Mouse (Mus musculus): ENCODE data around the gene Nup62. TPM values are rescaled to one million over a fixed set of nuclear protein-coding genes. Genes with fewer than 3 reads are reported as not detected.

Gene Nup62
- polyA plus RNA-seq (2014; fragmentation: Nextera tagmentation; extraction: Ambion mirVana) = 25.4 and 30.0 TPM in 2 replicates

GRCm38 (mm10) chr7:44815721-44816469 is at the start of gene Nup62, which contains the start of gene Il4i1:
Gene Nup62, plus strand, starts transcription at chr7:44816088.
Gene Il4i1, plus strand, starts transcription at chr7:44816387.
- ATAC-seq (ENCODE audit: low FRiP score) (peak; percentile 93), DNase-seq (ENCODE audit: low spot score) (peak; percentile 99)
- H3K9ac ChIP-seq = peak within 1 kb of the TSS; percentile 80
- WGBS = under 1% methylated on average over 53 of the region's 62 CpGs
- peak within 1 kb of the TSS; percentile 67 for H3K4me2 ChIP-seq (replicated peaks)
- no peaks in the 10 kb centered on the region for H3K27me3 ChIP-seq (ENCODE audit: control insufficient read depth, insufficient read depth, low read length)
- H3K4me1 ChIP-seq (replicated peaks; ENCODE audit: control insufficient read depth, insufficient read depth, low read length) = peaks cover 36% of the 10 kb centered on the region
- H3K4me3 ChIP-seq (replicated peaks; ENCODE audit: low read length) = peak within 1 kb of the TSS; percentile 83
- H3K36me3 ChIP-seq (replicated peaks; ENCODE audit: control insufficient read depth, insufficient read depth) = no peaks in the 10 kb centered on the region
- no peaks in the 10 kb centered on the region for H3K9me3 ChIP-seq (ENCODE audit: control insufficient read depth, low read length)
- peak within 1 kb of the TSS; percentile 90 for H3K27ac ChIP-seq

DNA sequence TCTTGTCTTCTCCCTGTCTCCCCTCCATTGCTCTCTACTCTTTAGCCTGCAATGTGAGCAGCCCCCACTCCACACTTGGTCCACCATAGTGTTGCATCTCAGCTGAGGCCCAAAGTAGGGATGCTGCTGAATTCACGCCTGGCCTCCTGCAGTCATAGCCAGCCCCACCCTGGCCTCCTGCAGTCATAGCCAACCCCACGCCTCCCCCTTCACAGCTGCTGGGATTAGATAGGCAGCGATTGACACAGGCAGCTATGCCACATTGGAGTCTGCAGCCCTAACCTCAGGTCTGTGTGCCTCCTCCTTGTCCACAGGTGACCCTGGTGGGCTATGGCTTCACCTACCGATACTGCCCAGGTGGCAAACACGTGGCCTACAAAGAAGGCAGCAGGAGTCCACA is 47.8 kb upstream of the Nup62 start:
- DNase-seq (ENCODE audit: low spot score) (no peak), ATAC-seq (ENCODE audit: low FRiP score) (no peak)
- Histone ChIP-seq H3K4me3 (replicated peaks; ENCODE audit: low read length) (no peak overlapping the region), H3K9ac (no peak overlapping the region), H3K9me3 (ENCODE audit: control insufficient read depth, low read length) (no peaks in the 10 kb centered on the region), H3K36me3 (replicated peaks; ENCODE audit: control insufficient read depth, insufficient read depth) (peaks cover 70% of the 10 kb centered on the region), H3K27ac (no peak overlapping the region), H3K4me2 (replicated peaks) (no peak overlapping the region), H3K27me3 (ENCODE audit: control insufficient read depth, insufficient read depth, low read length) (no peaks in the 10 kb centered on the region), H3K4me1 (replicated peaks; ENCODE audit: control insufficient read depth, insufficient read depth, low read length) (no peaks in the 10 kb centered on the region)
- WGBS = 92% methylated on average over 5 of the region's 5 CpGs

GRCm38 (mm10) chr7:44770046-44770578 is 45.8 kb upstream of the Nup62 start:
- Histone ChIP-seq H3K4me2 (replicated peaks) (no peak overlapping the region), H3K36me3 (replicated peaks; ENCODE audit: control insufficient read depth, insufficient read depth) (peaks cover 75% of the 10 kb centered on the region), H3K4me1 (replicated peaks; ENCODE audit: control insufficient read depth, insufficient read depth, low read length) (no peaks in the 10 kb centered on the region), H3K27ac (no peak overlapping the region), H3K4me3 (replicated peaks; ENCODE audit: low read length) (no peak overlapping the region), H3K9me3 (ENCODE audit: control insufficient read depth, low read length) (no peaks in the 10 kb centered on the region), H3K9ac (no peak overlapping the region), H3K27me3 (ENCODE audit: control insufficient read depth, insufficient read depth, low read length) (no peaks in the 10 kb centered on the region)
- 18% methylated on average over 6 of the region's 6 CpGs for WGBS
- peak; percentile 67 for DNase-seq (ENCODE audit: low spot score)
- ATAC-seq (ENCODE audit: low FRiP score) = no peak

DNA sequence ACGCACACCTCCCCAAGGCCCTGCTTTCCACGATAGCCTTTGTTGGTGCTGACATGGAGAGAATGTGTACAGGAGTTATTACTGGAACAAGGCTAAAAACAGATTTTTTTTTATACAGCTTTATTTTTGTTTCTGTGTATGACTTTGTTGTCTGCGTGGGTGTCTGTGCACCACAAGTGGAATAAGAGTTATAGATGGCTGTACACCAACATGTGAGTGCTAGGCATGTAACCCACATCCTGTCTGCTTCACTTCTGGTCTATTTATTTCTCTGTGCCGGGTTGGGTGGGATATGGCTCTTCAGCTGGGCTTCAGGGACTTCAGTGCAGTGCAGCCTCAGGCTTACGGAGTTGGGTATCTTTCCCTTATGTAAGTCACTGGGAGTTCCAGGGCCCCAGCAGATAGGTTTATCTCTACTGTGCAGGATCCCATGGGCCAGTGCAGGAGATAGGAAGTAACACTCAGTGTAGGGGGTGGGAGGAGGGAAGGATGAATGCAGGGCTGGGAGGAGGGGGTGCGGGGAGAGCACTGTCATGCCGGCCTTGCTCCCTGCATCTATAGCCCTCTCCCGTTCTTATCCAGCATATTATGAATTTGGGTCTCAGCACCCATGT is 43.2 kb upstream of the Nup62 start:
- no peak for ATAC-seq (ENCODE audit: low FRiP score)
- 93% methylated on average over 8 of the region's 8 CpGs for WGBS
- Histone ChIP-seq H3K4me1 (replicated peaks; ENCODE audit: control insufficient read depth, insufficient read depth, low read length) (no peaks in the 10 kb centered on the region), H3K9me3 (ENCODE audit: control insufficient read depth, low read length) (no peaks in the 10 kb centered on the region), H3K36me3 (replicated peaks; ENCODE audit: control insufficient read depth, insufficient read depth) (peaks cover 62% of the 10 kb centered on the region), H3K27me3 (ENCODE audit: control insufficient read depth, insufficient read depth, low read length) (no peaks in the 10 kb centered on the region), H3K27ac (no peak overlapping the region), H3K4me3 (replicated peaks; ENCODE audit: low read length) (no peak overlapping the region), H3K4me2 (replicated peaks) (no peak overlapping the region), H3K9ac (no peak overlapping the region)
- DNase-seq (ENCODE audit: low spot score) = no peak

DNA sequence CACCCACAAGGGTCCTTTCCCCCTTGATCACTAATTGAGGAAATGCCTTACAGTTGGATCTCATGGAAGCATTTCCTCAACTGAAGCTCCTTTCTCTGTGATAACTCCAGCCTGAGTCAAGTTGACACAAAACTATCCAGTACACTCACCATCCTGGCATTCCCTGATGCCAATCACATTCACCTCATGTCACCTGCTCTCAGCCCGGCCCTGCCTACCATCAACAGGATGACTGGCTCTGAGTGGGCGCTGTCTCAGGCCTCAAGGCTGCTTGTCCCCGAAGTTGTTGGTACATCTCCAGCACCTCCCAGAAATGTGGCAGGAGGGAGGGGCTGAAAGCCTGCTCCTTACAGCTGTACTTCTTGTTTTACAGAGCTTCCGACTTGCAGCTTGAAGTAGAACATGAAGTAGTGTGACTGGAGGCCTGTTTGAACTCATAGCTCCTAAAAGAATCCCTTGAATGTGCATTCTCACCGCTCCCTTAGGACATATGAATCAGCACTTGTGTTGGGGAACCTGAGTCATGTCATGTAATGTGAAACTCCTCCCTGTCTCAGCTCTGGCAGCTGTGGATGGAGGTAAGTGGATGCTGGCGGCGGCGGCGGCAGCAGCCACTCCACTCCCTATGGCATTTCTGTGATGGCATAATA is 38.9 kb upstream of the Nup62 start:
- ATAC-seq (ENCODE audit: low FRiP score) = no peak
- H3K36me3 ChIP-seq (replicated peaks; ENCODE audit: control insufficient read depth, insufficient read depth) = peaks cover 26% of the 10 kb centered on the region; the same call in 1 of the 2 replicates

GRCm38 (mm10) chr7:44780101-44780500 is 35.8 kb upstream of the Nup62 start:
- Histone ChIP-seq H3K27me3 (ENCODE audit: control insufficient read depth, insufficient read depth, low read length) (no peaks in the 10 kb centered on the region), H3K4me3 (replicated peaks; ENCODE audit: low read length) (no peak overlapping the region), H3K36me3 (replicated peaks; ENCODE audit: control insufficient read depth, insufficient read depth) (peaks cover 9% of the 10 kb centered on the region; the same call in 1 of the 2 replicates), H3K9ac (no peak overlapping the region), H3K27ac (no peak overlapping the region), H3K4me1 (replicated peaks; ENCODE audit: control insufficient read depth, insufficient read depth, low read length) (no peaks in the 10 kb centered on the region), H3K9me3 (ENCODE audit: control insufficient read depth, low read length) (no peaks in the 10 kb centered on the region), H3K4me2 (replicated peaks) (no peak overlapping the region)
- ATAC-seq (ENCODE audit: low FRiP score) (no peak), DNase-seq (ENCODE audit: low spot score) (no peak)
- 91% methylated on average over 8 of the region's 8 CpGs for WGBS

More for the DNA sequence above, 38.9 kb upstream of the Nup62 start:
- Histone ChIP-seq H3K4me1 (replicated peaks; ENCODE audit: control insufficient read depth, insufficient read depth, low read length) (no peaks in the 10 kb centered on the region), H3K27ac (no peak overlapping the region), H3K9me3 (ENCODE audit: control insufficient read depth, low read length) (no peaks in the 10 kb centered on the region), H3K4me3 (replicated peaks; ENCODE audit: low read length) (no peak overlapping the region), H3K27me3 (ENCODE audit: control insufficient read depth, insufficient read depth, low read length) (no peaks in the 10 kb centered on the region), H3K9ac (no peak overlapping the region), H3K4me2 (replicated peaks) (no peak overlapping the region)
- no peak for DNase-seq (ENCODE audit: low spot score)
- 95% methylated on average over 9 of the region's 9 CpGs for WGBS

DNA sequence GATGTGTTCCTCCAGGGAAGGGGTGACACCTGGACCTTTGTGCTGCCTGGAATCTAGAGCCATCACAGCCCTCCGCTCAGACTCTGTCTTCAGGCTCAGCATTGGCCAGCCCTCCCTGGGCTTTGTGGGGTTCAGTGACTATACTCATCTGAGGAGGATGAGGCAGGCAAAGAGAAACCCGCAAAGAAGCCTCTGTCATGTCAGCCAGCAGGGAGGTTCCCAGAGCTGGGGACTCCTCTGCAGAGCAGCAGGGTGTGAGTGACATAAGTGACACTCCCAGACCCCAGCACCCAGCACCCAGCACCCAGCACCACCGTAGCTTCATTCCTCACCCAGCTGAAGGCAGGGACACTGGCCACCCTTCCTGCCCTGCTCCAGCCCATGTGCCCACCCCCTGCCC is 26.4 kb upstream of the Nup62 start:
- Histone ChIP-seq H3K4me1 (replicated peaks; ENCODE audit: control insufficient read depth, insufficient read depth, low read length) (no peaks in the 10 kb centered on the region), H3K36me3 (replicated peaks; ENCODE audit: control insufficient read depth, insufficient read depth) (no peaks in the 10 kb centered on the region), H3K9me3 (ENCODE audit: control insufficient read depth, low read length) (no peaks in the 10 kb centered on the region), H3K4me3 (replicated peaks; ENCODE audit: low read length) (no peak overlapping the region), H3K4me2 (replicated peaks) (no peak overlapping the region), H3K27ac (no peak overlapping the region), H3K27me3 (ENCODE audit: control insufficient read depth, insufficient read depth, low read length) (no peaks in the 10 kb centered on the region), H3K9ac (no peak overlapping the region)
- WGBS = 77% methylated on average over 3 of the region's 3 CpGs
- no peak for DNase-seq (ENCODE audit: low spot score)
- ATAC-seq (ENCODE audit: low FRiP score) = no peak

DNA sequence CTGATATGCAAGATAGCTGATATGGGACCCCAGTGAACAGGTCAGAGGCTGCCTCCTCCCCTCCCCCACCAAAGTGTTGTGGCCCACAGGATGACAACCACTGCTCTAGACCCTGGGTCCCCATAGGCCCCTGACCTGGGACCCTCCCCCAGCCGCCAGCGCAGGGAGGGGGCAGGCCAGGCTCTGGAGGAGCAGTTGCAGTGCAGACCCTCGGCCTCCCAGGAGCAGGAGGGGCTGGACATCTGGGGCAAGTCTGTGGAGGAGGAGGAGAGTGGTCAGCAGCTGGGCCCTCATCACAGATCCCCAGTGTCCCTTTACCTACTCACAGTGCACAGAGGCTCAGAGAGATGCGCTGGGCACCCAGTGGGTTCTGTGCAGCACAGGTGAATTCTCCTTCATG is 25.8 kb upstream of the Nup62 start:
- no peak overlapping the region for H3K9ac ChIP-seq
- no peaks in the 10 kb centered on the region for H3K36me3 ChIP-seq (replicated peaks; ENCODE audit: control insufficient read depth, insufficient read depth)
- DNase-seq (ENCODE audit: low spot score) (no peak), ATAC-seq (ENCODE audit: low FRiP score) (no peak)
- no peak overlapping the region for H3K4me2 ChIP-seq (replicated peaks)
- H3K4me1 ChIP-seq (replicated peaks; ENCODE audit: control insufficient read depth, insufficient read depth, low read length) = no peaks in the 10 kb centered on the region
- H3K4me3 ChIP-seq (replicated peaks; ENCODE audit: low read length) = no peak overlapping the region
- 59% methylated on average over 4 of the region's 4 CpGs for WGBS
- H3K27me3 ChIP-seq (ENCODE audit: control insufficient read depth, insufficient read depth, low read length) = no peaks in the 10 kb centered on the region
- no peak overlapping the region for H3K27ac ChIP-seq
- no peaks in the 10 kb centered on the region for H3K9me3 ChIP-seq (ENCODE audit: control insufficient read depth, low read length)

- Histone ChIP-seq H3K27ac (no peak overlapping the region), H3K4me1 (replicated peaks; ENCODE audit: control insufficient read depth, insufficient read depth, low read length) (no peaks in the 10 kb centered on the region), H3K27me3 (ENCODE audit: control insufficient read depth, insufficient read depth, low read length) (no peaks in the 10 kb centered on the region), H3K4me2 (replicated peaks) (no peak overlapping the region), H3K4me3 (replicated peaks; ENCODE audit: low read length) (no peak overlapping the region), H3K9ac (no peak overlapping the region), H3K9me3 (ENCODE audit: control insufficient read depth, low read length) (no peaks in the 10 kb centered on the region), H3K36me3 (replicated peaks; ENCODE audit: control insufficient read depth, insufficient read depth) (no peaks in the 10 kb centered on the region)
- 81% methylated on average over 6 of the region's 6 CpGs for WGBS
- DNase-seq (ENCODE audit: low spot score) (no peak), ATAC-seq (ENCODE audit: low FRiP score) (no peak)
Observed at GRCm38 (mm10) chr7:44792781-44793180, 23.1 kb upstream of the Nup62 start.
